27 mouse cellular contexts compared by ENCODE assay signal in genomic region chr11:68767762-68768542, GRCm38 (mm10).
DNase-seq lines count a peak whose midpoint lies in the region; ATAC-seq and TF ChIP-seq lines count a peak whose summit lies in the region.
"Had no signal": no experiment of that assay in that cellular context is flagged by ENCODE, and none has a peak within 500 bp of the region (broad histone marks: within the 10 kb centered on the region; RNA-seq: fewer than 3 reads in every experiment).

No protein-coding gene starts in this region.

- no peak for TF ChIP-seq CTCF in bone marrow, adult 2 months (IDR thresholded peaks at IDR 0.05; ENCODE audit: control insufficient read depth, insufficient read depth, low read length)

- no peak for TF ChIP-seq POLR2A in bone marrow, adult 2 months (IDR thresholded peaks at IDR 0.05; ENCODE audit: borderline replicate concordance, control insufficient read depth, low read depth, low read length)

- H3K9ac ChIP-seq in liver, embryonic 12.5 days, result 0 out of 2 replicates have a peak overlapping the region, but pooled peaks have one; percentile 22
- H3K9ac ChIP-seq in midbrain, embryonic 15.5 days, result no peak overlapping the region
- H3K9ac ChIP-seq: embryonic facial prominence, embryonic 13.5 days; hindbrain, embryonic 13.5 days; limb, embryonic 15.5 days; midbrain, embryonic 13.5 days; neural tube, embryonic 12.5 days had no signal

- intact Hi-C loops in left cerebral cortex, postnatal 14 days (cut with DNase I), result no loop called here

- 59% methylated on average over 10 of the region's 10 CpGs for WGBS in bone marrow, adult 2 months
- 51% methylated on average over 10 of the region's 10 CpGs for WGBS in liver, embryonic 12.5 days (ENCODE audit: insufficient replicate concordance)
- 93% methylated on average over 10 of the region's 10 CpGs for WGBS in midbrain, embryonic 15.5 days

- peaks cover 2% of the 10 kb centered on the region for H3K4me1 ChIP-seq in bone marrow, adult 2 months (ENCODE audit: control insufficient read depth, insufficient read depth, low read length)
- peaks cover 47% of the 10 kb centered on the region for H3K4me1 ChIP-seq in liver, embryonic 12.5 days
- no peaks in the 10 kb centered on the region for H3K4me1 ChIP-seq in midbrain, embryonic 15.5 days
- H3K4me1 ChIP-seq: embryonic facial prominence, embryonic 13.5 days; limb, embryonic 15.5 days; midbrain, embryonic 13.5 days; neural tube, embryonic 12.5 days had no signal

- H3K36me3 ChIP-seq in liver, embryonic 12.5 days, result peaks cover 99% of the 10 kb centered on the region
- H3K36me3 ChIP-seq in midbrain, embryonic 15.5 days (replicated peaks), result peaks cover 72% of the 10 kb centered on the region
- H3K36me3 ChIP-seq: G1E had no signal

- H3K4me2 ChIP-seq in liver, embryonic 12.5 days, result peak overlapping the region; percentile 55
- H3K4me2 ChIP-seq in midbrain, embryonic 15.5 days, result no peak overlapping the region
- H3K4me2 ChIP-seq: embryonic facial prominence, embryonic 13.5 days; hindbrain, embryonic 13.5 days; limb, embryonic 15.5 days; midbrain, embryonic 13.5 days; neural tube, embryonic 12.5 days had no signal

- H3K27ac ChIP-seq in bone marrow, adult 2 months (ENCODE audit: control insufficient read depth, insufficient read depth, low read depth, low read length, poor library complexity), result peak overlapping the region; percentile 61
- peak overlapping the region; percentile 81 for H3K27ac ChIP-seq in liver, embryonic 12.5 days
- no peak overlapping the region for H3K27ac ChIP-seq in midbrain, embryonic 15.5 days
- H3K27ac ChIP-seq: embryonic facial prominence, embryonic 13.5 days; hindbrain, embryonic 13.5 days; left cerebral cortex, adult 2 months; limb, embryonic 15.5 days; midbrain, embryonic 13.5 days; neural tube, embryonic 12.5 days had no signal

- no peaks in the 10 kb centered on the region for H3K27me3 ChIP-seq in liver, embryonic 12.5 days (replicated peaks)
- no peaks in the 10 kb centered on the region for H3K27me3 ChIP-seq in midbrain, embryonic 15.5 days (replicated peaks)
- H3K27me3 ChIP-seq: CH12.LX; embryonic facial prominence, embryonic 13.5 days; hindbrain, embryonic 13.5 days; limb, embryonic 15.5 days; midbrain, embryonic 13.5 days; neural tube, embryonic 12.5 days; Patski had no signal

- H3K9me3 ChIP-seq in liver, embryonic 12.5 days (replicated peaks), result no peaks in the 10 kb centered on the region
- no peaks in the 10 kb centered on the region for H3K9me3 ChIP-seq in midbrain, embryonic 15.5 days
- H3K9me3 ChIP-seq: embryonic facial prominence, embryonic 13.5 days; G1E; hindbrain, embryonic 13.5 days; limb, embryonic 15.5 days; midbrain, embryonic 13.5 days; neural tube, embryonic 12.5 days had no signal

- peak; percentile 82 for ATAC-seq in erythroblast, adult 5-6 weeks (replicated peaks; ENCODE audit: low FRiP score, poor library complexity, severe bottlenecking)
- peak; percentile 89 for ATAC-seq in liver, embryonic 12.5 days
- peak; percentile 74 for ATAC-seq in megakaryocyte progenitor cell, adult 5-6 weeks (replicated peaks; ENCODE audit: poor library complexity)
- ATAC-seq in midbrain, embryonic 15.5 days (replicated peaks), result no peak
- ATAC-seq: forebrain, embryonic 16.5 days; inflammation-experienced regulatory T-cells, adult 6 months; midbrain, embryonic 13.5 days; Patski had no signal

- H3K4me3 ChIP-seq in bone marrow, adult 2 months (replicated peaks; ENCODE audit: control insufficient read depth, low read depth, low read length), result no peak overlapping the region
- no peak overlapping the region for H3K4me3 ChIP-seq in liver, embryonic 12.5 days
- no peak overlapping the region for H3K4me3 ChIP-seq in midbrain, embryonic 15.5 days
- H3K4me3 ChIP-seq: embryonic facial prominence, embryonic 13.5 days; hindbrain, embryonic 13.5 days; left cerebral cortex, adult 2 months; limb, embryonic 15.5 days; midbrain, embryonic 13.5 days; neural tube, embryonic 12.5 days had no signal

- no peak for DNase-seq in left cerebral cortex, postnatal 14 days (ENCODE audit: low spot score in 2 of 2)
- DNase-seq in layer of hippocampus, adult 8-10 months (ENCODE audit: low spot score in 2 of 2), result no peak
- DNase-seq: adrenal gland, adult 2 months; cerebellum, adult 8-10 months; cerebellum, postnatal 36 days; embryo, embryonic 11 days; gastrocnemius, postnatal 25 days; kidney, adult 18-20 months; left cerebral cortex, postnatal 4 days; right cerebral cortex, postnatal 25 days; spleen, adult 18-20 months had no signal
